Mouse (Mus musculus): ENCODE measurements at regions not wholly inside any gene's neighbourhood (a gene's known extent, or its start where the extent isn't known, plus 50 kb on each side); places are given as distances from the start of the nearest gene placed in this dataset.

DNA sequence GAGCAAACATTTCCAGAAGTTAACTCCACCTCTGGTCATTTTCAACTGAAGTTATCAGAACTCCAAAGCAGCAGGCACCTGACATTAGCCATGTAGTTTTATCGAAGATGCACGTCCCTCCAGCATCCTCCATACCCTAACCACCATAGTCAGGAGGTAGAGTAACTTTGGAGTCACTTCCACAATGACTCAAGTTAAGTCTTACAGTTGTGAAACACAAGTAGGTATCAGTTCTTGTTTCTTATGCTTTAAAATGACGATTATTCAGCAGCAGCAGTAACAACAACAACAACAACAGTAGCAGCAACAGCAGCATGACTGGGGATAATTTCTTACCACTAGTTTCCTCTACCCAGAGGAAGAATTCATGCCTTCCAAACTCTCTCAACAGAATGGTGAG is 51.3 kb upstream of the Tank start:
- DNase-seq (ENCODE audit: low spot score) = no peak

DNA sequence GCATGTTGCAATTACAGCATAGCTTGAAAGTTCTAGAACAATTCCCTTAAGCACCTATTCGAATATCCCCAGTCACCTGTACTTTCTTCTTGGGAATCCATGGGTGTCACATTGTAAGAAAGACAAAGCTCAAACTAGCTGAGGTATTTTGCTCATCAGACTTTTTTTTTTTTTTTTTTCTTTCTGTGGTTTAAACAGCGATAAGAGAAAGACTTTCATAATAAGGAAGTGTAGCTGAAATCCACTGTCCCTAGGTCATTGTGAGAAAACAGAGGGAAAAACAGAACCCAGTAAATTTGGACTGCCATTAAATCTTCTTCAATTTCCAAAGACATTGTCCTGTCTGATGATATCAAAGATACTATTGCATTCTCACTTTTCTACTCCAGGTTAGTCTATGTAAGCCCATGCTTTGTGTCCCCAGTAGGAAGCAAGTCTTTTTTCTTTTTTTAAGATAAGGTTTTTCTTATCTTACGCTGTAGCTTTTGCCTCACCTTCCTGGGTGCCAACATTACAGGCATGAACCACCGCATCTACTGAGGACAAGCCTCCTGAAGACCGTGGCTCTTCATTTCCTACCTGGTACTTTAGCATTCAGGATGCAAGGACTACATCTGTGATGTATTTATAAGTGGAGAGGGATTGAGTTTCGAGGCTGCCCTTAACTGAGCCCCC is 54.2 kb upstream of the Tank start:
- no peak for DNase-seq (ENCODE audit: low spot score)

DNA sequence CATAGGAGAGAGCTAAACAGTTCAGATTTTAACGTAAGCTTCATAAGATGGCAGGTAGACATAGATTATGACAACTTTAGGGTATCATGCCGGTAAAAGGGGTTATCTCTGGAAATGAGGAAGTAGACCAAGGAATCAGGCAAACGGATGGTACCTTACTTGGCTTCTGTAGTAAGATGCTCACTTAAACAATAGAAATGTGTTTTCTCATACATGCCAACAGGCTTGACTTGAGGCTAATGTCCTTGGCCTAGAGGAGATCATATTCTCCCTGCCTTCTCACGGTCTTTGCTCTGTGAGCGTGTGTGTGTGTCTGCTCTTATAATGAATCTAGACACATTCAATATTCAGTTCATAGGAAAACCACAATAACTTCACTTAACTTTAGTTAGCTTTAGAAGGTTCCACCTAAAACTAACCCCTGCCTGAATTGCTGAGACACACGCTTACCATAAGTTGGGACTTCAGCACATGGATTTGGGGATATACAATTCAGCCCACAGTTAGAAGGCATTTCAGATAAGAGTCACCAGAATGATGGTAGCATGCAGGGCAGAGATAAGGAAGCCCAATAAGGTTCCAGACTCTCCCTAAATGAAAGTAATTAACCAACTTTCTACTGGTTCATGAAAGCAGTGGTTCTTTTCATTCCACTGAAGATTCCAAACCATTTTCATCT is 63.8 kb upstream of the Tank start:
- no peak for DNase-seq (ENCODE audit: low spot score)

DNA sequence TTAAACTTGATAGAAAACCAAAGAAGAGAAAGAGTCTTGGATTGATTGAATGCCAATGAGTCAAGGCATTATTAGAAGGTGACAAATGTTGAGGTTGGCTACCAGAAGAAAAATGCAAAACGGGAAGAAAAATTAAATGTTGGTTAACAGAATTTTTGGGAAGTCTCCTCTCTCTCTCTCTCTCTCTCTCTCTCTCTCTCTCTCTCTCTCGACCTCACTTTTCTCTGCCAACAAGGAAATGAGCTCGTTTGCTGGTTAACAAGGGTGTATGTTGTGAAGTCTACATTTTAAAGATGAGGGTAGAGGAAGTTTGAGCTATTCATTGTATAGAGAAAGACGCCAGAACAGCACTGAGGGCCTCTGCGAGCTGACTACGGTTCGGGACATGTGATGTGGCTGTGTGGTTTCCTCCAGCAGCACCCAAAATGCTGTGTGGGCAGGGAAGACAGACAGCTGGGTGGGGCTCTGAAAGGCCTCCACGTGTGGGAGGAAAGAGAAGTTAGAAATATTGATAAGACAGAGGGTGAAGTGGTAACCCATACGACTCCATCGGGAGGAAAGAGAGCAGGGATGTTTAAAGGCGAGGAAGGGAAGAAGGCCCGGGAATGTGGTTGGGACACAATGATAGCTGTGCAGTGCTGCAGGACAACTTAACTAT is 64.5 kb upstream of the Tank start:
- no peak for DNase-seq (ENCODE audit: low spot score)

DNA sequence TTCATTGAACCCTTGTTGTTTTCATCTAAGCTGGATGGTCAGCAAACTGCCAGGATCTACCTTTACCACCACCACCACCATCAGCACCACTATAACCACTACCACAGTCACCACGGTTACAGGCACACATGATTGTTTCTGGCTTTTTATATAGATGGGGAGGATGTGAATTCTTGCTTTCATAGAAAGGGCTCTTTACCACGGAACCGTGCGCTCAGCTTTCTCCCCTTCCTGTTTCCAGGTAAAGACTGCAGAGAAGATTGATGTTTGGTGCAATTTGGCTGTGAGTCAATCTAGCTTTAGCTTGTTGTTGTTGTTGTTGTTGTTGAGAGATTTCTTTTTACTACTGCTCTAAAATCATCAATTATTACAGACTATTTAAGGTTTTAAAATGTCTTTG is 74.8 kb upstream of the Tank start:
- DNase-seq (ENCODE audit: low spot score) = no peak

DNA sequence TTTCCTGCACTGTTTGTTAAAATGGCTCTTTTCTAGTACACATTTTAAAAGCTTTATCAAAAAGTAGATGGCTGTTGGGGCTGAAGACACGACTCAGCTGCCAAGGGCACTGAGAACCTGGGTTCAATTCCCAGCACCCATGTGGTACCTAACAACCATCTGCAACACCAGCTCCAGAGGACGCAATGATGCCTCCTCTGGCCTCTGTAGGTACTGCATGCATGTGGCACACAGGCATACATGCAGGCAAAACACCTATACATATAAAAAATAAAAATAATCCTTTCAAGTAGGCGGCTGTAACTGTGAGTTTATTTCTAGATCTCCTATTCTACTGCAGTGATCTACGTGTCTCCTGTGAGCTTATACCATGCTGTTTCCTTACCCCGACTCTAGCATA is 76.5 kb upstream of the Tank start:
- no peak for DNase-seq (ENCODE audit: low spot score)

DNA sequence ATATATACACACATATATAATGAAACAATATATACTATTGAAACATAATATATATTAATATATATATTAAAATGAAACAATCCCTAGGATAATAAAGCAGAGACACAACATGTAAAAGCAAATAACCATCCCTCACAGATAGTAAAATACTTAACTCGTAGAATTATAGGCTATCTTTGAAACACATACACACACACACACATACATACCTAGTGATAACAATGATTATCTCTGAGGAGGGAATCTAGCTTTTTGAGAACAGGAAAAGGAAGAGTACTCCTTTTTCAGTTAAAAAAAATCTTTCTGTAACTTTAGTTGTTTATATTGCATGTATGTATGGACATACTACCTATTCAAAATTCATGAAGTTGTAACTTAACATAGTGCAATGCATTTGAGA is 79.1 kb upstream of the Tank start:
- no peak for DNase-seq (ENCODE audit: low spot score)

DNA sequence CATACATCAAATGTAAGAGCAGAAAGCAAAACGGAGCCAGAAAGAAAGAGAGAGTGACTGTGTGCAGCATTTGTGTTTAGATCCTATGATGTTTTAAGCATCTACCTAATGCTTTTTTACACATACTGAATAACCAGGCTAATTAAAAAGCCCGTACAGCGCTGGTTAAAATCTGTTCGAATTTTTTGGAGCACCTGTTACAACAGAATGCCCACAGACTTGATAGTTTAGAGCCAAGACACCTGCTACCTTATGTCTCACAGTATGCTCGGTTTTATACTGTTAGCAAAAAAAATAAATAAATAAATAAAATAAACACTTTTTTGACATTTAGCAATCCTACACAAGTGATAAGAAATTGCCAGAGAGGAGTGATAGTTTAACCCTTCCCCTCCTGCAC is 80.5 kb upstream of the Tank start:
- DNase-seq (ENCODE audit: low spot score) = no peak

DNA sequence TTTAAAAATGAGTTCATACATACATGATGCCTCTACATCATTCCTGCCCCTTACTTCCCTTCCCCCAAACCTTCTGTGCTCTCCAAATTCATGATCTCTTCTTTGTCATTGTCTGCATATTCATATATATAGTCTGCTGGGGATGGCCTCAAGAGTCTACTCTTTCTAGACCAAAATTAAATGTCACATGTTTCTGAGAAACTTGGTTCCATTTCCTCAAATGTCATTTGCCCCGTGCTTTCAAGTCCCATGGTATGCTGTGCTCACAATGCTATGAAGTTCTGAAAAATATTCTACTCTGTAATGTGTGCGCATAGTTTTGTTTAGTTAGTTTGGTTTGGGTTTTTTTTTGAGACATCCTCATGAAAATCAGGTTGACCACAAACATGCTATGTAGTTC is 81.4 kb upstream of the Tank start:
- DNase-seq (ENCODE audit: low spot score) = no peak

DNA sequence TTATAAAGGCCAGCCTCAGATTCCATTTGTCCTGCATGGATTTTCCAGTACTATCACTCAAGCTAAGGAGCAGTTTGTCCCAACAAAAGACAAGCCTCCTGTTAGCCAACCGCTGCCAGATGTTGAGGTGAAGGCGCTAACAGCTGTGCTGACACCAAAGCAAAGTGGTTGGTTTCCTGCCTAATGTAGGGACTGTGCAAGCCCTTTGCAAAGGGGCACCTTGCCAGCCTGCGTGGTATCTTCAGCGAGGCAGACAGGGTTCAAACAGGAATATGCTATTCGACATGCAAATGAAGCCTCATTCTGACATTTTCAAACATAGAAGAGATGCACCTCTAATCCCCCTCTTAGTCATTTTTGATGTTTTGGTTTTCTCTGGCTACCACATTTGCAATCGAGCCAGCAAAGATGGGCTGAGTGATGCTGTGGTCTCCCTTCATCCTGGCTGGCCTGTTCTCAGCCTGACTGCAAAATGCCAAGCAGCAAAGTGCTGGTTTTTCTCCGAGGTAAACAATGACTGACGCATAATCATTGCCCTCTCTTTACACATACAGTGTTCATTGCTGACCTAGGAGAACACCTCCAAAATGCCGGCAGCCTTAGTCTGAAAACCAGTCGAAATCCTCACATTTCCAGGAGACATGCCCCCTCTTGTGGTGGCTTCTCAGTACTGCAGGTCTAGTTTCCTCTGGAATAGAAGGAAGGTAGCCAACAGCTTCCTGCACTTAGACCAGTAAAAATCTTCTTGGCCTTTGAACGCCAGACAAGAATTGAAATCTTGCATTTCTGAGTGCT is 84.3 kb upstream of the Tank start:
- DNase-seq (ENCODE audit: low spot score) = peak; percentile 47

DNA sequence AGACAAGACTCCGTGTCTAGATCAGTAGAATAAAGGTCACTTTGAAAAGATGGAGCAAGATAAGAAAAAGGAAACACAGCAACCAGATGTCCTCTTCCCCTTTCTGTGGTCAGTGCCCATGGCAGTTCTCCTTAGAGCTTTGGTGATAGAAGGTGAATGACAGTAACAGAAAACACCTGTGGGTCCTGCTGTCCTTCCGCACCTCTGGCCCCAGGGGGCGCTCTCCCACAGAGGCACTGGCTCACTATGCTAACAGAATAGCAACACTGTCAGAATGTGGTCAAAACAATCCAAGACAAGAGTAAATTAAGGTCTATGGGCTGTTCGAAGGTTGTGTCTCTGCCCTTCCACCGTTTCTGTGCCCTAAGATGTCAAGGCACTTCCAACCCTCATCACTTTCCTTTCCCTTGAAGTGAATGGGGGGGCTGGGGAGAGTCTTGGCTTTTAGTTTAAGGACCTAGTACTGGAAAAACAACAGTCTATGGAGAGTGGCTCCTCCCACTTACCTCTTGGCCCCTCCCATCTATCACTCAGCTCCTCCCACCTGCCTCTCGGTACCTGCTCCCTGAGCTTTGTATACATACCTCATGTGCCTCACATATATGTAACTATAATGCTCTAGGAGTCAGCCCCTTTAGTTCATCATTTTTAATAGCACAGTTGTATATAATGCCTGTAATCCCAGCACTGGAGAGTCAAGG is 86.2 kb upstream of the Tank start:
- no peak for DNase-seq (ENCODE audit: low spot score)

DNA sequence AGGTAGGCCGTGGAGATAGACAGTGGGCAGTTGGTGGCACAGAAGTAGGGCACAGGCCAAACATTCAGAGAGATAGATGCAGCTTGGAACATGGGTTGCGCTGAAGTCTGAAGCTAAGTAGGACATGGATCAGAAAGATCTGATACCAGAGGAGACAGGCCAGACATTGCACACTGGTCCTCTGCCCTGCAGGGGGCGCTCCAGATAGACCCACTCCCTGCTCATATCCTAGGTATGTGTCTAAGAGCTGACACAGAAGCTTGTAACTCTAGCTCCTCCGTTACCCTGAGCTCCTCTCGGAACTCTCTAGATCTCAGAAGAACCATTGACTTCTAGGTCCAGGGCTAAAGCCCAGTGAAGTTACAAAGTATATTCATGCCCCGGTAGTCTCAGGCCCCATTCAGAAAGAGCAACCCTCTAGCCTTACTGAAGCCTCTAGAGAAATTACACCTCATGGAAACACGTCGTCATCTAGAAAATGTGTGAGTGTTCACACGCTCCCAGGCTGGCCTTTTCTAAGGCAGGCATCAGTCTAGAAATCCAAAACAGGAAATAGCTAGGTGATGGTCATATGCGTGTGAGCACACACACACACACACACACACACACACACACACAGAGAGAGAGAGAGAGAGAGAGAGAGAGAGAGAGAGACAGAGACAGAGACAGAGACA is 87.8 kb upstream of the Tank start:
- no peak for DNase-seq (ENCODE audit: low spot score)

DNA sequence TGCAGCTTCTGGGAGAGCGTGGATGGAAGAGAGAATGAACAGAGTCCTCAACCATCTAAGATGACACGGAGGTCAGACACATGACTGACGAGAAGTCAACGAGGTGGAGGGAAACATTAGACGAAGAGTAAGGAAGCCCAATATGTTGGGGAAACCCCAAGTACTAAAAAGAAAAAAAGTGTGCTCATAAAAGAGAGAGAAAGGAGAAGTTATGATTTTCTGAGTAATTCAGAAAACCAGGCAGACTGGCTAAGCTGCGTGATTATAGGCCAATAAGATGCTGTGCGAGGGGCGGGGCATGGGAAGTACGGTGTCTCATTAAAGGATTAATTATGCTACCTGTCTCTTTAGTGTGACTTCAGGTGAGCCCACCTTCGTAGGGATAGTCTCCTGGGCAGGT is 88.6 kb upstream of the Tank start:
- DNase-seq (ENCODE audit: low spot score) = no peak

DNA sequence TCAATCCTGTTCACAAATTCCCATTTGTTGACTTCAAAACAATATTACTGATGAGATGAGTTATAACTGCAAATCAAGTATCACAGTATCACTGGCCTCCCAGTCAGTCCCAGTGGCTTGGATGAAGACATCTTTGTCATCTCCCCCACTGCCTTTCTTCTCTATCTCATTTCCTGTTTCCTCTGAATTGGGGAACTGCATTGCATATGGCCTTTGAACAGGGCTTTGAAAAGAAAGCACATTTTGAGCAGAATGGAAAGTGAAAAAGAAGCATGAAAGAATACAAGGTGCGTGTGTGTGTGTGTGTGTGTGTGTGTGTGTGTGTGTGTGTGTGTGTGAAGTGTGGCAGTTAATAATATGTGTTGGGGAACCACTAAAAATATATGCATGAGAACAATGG is 94.6 kb upstream of the Tank start:
- DNase-seq (ENCODE audit: low spot score) = no peak

DNA sequence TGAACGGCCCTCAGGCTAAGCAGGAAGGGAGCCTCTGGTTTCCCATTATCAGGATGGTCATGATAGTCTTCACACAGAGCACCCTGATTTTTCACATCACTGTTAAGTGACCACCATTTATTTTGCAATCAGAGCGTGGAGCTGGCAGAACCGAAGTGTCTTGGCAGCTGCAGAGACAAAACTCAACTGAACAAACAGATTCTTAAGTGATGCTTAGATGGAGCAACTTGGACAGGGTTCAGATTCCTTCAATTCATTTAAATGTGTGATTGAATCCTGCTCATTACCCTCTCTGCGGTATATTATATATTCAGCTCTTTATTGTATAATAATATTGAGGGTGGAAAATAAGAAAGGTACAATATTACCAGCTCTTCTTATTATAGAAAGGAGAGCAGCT is 101.7 kb upstream of the Tank start:
- no peak for DNase-seq (ENCODE audit: low spot score)

DNA sequence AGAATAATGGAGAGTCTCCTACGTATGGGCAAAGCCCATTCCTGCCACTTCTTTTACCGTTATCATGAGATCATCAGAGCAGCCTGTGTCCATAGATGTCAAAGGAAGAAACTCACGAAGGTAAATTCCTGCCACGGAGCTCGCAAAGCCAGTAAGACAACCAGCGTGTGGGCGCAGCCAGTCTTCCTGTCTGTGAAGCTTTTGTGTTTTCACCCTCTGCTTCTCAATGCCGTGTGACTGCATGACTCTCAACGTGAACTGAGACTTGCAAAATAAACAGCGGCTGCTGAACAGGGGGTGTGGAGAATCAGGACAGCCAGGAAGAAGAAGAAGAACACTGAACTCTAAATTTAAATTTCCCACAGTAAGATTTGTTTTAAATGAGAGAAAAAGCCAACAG is 103.8 kb upstream of the Tank start:
- DNase-seq (ENCODE audit: low spot score) = no peak

DNA sequence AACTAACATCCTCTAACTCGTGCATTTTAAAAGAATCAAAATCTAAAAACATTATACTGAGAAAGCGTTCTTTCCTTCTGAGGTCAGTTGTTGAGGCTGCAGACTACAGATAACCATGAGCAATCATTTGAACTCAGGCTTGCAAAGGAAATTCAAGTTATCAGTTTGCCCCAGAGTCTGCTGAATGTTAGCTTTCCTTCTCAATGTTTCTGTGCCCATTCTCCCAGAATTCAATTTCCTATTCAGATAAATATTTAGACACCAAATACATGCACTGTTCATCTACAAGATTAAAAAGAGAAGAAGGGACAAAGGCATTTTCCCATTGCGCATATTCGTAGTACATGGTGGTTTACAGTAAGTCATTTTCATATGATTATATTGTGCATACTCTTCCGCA is 107.9 kb upstream of the Tank start:
- no peak for DNase-seq (ENCODE audit: low spot score)

DNA sequence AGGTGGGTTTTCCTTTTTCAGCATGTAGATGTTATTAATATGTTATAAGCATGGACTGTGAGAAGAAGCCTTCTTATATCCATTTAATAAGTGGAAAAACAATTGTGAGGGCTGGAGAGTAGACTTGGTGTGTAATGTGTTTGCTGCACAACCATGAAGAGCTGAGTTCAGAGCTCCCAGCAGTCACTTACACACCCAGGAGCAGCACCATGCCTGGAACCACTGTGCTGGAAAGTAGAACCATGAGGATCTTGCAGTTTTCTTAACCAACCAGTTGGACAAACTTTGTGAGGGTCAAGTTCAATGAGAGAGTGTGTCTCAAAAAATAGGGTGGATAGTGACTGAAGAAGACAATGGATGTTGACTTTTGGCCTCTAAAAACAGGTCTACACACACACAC is 108.3 kb upstream of the Tank start:
- DNase-seq (ENCODE audit: low spot score) = no peak

DNA sequence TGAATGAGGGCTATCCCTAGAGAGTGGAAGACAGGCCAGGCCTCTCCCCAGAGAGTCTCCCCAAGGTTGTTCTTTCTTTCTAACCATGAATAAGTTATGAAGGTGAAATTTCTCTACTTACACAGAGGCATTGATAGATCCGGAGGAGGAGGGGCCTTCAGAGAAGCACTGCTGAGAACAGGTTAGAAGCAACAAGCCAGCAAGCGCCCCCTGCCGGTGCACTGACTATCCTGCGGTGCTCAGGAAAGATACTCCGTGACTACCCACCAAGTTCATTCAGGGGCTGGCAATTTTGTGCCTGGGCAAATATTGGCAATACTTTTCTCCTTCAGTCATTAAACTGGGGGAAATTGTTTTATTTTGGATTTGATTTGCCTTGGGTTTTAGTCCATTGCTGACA is 122.5 kb upstream of the Tank start:
- DNase-seq (ENCODE audit: low spot score) = no peak

DNA sequence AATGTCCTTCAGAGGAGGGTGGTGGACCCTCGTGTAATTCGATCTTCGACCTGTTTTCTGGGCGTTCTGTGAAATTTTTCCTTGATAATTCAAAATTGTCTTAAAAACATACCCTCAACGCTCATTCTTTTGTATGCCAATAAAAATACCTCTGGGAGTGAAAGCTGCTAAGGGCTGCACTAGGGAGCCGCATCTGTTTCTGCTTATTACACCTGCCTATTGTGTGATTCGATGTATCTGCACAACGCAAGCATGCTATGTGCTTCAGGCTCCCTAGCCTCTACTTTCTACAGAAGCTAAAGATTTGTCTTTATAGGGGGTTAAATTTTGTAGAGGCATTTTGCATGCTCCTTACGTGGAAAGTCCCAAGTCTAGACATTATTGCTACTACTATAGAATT is 123.7 kb upstream of the Tank start:
- DNase-seq (ENCODE audit: low spot score) = no peak

DNA sequence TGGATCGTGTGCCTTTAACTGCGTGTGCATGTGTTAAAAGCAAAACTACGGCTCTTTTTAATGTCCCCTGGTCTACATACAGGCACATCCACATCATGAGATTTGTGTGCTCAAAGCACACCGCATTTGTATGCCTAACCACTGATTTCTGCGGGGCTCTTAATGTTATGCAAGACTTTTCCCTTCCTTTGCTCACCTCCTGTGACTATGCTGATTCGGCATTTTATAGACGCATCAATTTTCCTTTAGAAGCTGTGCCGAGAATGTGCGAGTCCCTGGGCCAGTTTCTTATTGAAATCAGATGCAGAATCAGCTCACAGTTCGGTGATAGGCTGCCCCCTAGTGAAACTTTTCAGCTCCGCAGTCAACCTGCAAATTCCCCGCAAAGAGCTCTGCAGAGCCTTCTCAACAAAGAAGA is 124.1 kb upstream of the Tank start:
- DNase-seq (ENCODE audit: low spot score) = peak; percentile 62

All from urinary bladder, adult 2 months (tissue).